Mouse (Mus musculus) forebrain, embryonic 16.5 days (tissue): ENCODE results near the gene Wnt10a. TPM values are rescaled to one million over a fixed set of nuclear protein-coding genes. Genes with fewer than 3 reads are reported as not detected.
"Not testable (repeated sequence)": the region's sequence is repeated elsewhere in the genome, so short reads cannot be mapped to it uniquely, and the experiment has no call there.

Experiments used
- ATAC-seq: fragments of 200-750 bp; cut with Nextera tagmentation; 2 replicates; pipeline ENCODE4 v1.8.0; 2017; ENCODE audit warnings: mild to moderate bottlenecking, moderate library complexity
- H3K27ac ChIP-seq: fragments of 300-500 bp; sonication (generic); 2 replicates; pipeline ENCODE4 v1.5.1; 2014; ENCODE audit warnings: low read length, control low read depth
- H3K27me3 ChIP-seq: fragments of 300-500 bp; sonication (generic); replicated peaks from 2 replicates; pipeline ENCODE4 v1.6.1; 2014; ENCODE audit warnings: low read length; ENCODE audit not compliant: control insufficient read depth, insufficient read depth
- H3K36me3 ChIP-seq: fragments of 300-500 bp; sonication (generic); 2 replicates; pipeline ENCODE4 v1.6.1; 2014; ENCODE audit not compliant: control insufficient read depth, insufficient read depth
- H3K4me1 ChIP-seq: fragments of 300-500 bp; sonication (generic); replicated peaks from 2 replicates; pipeline ENCODE4 v1.6.1; 2014; ENCODE audit warnings: low read length; ENCODE audit not compliant: control insufficient read depth, insufficient read depth
- H3K4me2 ChIP-seq: fragments of 300-500 bp; sonication (generic); 2 replicates; pipeline ENCODE4 v1.6.1; 2014; ENCODE audit warnings: mild to moderate bottlenecking, low read length, control low read depth
- H3K4me3 ChIP-seq: fragments of 300-500 bp; sonication (generic); replicated peaks from 2 replicates; pipeline ENCODE4 v1.5.1; 2014; ENCODE audit warnings: mild to moderate bottlenecking, low read length, control low read depth
- H3K9ac ChIP-seq: fragments of 300-500 bp; sonication (generic); replicated peaks from 2 replicates; pipeline ENCODE4 v1.6.1; 2014; ENCODE audit warnings: low read depth, low read length, control low read depth
- H3K9me3 ChIP-seq: fragments of 300-500 bp; sonication (generic); 2 replicates; pipeline ENCODE4 v1.6.1; 2016; ENCODE audit warnings: low read length; ENCODE audit not compliant: control insufficient read depth
- WGBS: fragments of 180-500 bp; shearing (Covaris S2); extraction: QIAGEN DNeasy Blood & Tissue Kit; methylation state at CpG from one replicate; pipeline ENCODE4 v1.1.7; 2014; 5-methylcytosine and 5-hydroxymethylcytosine counted together
- polyA plus RNA-seq: library from polyadenylated mRNA; unstranded; fragments of >200 nt; fragmentation: Nextera tagmentation; extraction: Ambion mirVana; gene quantifications from 2 replicates; pipeline ENCODE4 v1.2.1, GENCODE M21; 2015

Wnt10a gene
- polyA plus RNA-seq, 1 experiment from 2014 or later, result 0.46 TPM

DNA sequence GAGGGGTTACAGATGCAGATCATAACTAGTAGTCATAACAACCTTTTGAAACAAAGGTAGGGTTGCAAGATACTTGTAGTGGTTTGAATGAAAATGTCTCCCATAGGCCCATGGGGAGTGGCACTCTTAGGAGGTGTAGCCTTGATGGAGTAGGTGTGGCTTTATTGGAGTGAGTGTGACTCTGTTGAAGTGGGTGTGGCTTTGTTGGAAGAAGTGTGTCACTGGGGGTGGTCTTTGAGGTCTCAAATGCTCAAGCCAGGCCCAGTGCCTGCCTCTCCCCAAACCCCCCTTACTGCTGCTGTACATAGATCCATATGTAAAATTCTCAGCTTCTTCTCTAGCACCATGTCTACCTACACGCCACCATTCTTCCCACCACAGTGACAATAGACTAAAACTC is 27.2 kb downstream of the Wnt10a start:
- Histone ChIP-seq H3K27me3 (no peaks in the 10 kb centered on the region), H3K27ac (no peak overlapping the region), H3K9ac (no peak overlapping the region), H3K4me1 (peaks cover 4% of the 10 kb centered on the region; the same call in 1 of the 2 replicates), H3K9me3 (no peaks in the 10 kb centered on the region), H3K36me3 (no peaks in the 10 kb centered on the region), H3K4me3 (no peak overlapping the region), H3K4me2 (no peak overlapping the region)
- WGBS, result 96% methylated on average over 1 of the region's 1 CpGs
- ATAC-seq, result no peak

DNA sequence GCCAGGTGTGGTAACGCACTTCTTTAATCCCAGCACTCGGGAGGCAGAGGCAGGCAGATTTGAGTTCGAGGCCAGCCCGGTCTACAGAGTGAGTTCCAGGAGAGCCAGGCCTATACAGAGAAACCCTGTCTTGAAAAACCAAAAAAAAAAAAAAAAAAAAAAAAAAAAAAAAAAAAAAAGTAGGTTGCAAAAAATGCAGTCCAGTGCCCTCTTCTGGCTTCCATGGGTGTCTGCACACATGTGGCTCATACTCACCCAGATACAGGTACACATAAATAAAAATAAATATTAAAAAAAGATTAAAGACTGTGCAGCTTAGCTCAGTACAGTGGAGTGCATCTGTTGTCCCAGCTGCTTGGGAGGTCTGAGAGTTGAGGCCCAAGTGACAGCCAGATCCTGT is 32.3 kb downstream of the Wnt10a start:
- not testable (repeated sequence) for H3K4me1 ChIP-seq, H3K4me2 ChIP-seq, H3K9me3 ChIP-seq, H3K9ac ChIP-seq, H3K36me3 ChIP-seq, H3K27me3 ChIP-seq, H3K27ac ChIP-seq, H3K4me3 ChIP-seq, ATAC-seq
- 90% methylated on average over 4 of the region's 4 CpGs for WGBS

DNA sequence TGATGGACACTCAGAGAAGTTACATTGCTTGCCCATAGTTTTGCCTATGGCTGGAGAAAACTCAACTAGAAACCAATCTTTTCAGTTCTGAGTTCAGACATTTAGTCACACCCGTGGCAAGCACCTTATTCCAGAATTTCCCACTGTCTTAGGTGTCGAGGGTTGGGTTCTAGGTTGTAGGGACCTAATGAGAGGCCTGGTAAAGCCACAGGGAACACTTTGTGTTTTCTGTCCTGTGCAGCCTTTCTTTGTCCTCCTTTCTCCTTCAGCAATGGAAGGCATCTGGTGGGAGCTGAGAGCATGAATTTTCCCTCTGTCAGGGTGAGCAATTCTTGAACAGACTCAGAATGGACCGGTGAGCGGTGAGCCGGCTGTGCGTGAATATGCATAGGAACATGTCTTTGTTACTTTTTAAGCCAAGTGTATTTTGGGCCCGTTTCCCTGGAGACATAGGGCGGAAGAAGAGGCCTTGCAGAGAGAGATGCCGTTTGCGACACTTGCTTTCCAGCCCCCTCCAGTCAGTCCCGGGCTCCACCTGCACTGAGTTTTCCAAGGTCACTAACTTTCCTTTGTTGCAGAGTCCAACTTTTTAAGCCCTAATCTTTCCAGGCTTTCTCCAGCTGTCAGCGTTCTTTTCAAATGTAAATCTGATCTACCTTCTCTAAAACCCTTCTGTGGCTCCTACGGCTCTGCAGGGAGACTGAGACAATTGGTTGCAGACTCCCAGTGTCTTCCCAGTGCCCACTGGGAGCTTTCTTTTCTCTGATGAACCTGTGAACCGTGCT is 33.4 kb downstream of the Wnt10a start:
- H3K27ac ChIP-seq, result peak overlapping the region; percentile 65; the same call in 1 of the 2 replicates
- 4% methylated on average over 14 of the region's 14 CpGs for WGBS
- no peak overlapping the region for H3K4me3 ChIP-seq

DNA sequence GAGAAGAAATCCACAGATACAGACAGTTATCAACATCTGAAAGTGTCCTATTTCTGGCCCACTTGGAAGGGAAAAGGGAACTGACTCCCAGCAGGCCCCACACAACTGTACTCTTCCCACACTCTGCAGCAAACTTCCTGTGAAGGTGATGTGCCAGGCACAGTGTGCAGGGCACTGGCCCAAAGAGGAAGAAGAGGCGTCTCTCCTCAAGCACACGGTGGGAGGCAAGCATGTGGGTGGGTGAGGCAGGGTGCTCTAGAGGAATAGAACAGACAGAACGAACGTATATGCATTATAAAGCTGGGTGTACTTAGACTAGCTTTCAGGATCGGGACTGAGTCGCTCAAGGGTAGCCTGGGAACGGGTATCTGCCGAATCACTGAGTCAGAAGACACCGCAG is 38.7 kb downstream of the Wnt10a start:
- no peak overlapping the region for H3K27ac ChIP-seq
- no peak for ATAC-seq
- peaks cover under 1% of the 10 kb centered on the region; the same call in 1 of the 2 replicates for H3K4me1 ChIP-seq
- no peaks in the 10 kb centered on the region for H3K9me3 ChIP-seq
- no peaks in the 10 kb centered on the region for H3K27me3 ChIP-seq
- WGBS, result 83% methylated on average over 9 of the region's 9 CpGs
- no peak overlapping the region for H3K4me2 ChIP-seq
- H3K9ac ChIP-seq, result no peak overlapping the region
- H3K36me3 ChIP-seq, result no peaks in the 10 kb centered on the region
- H3K4me3 ChIP-seq, result no peak overlapping the region

More for the DNA sequence above, 33.4 kb downstream of the Wnt10a start:
- Histone ChIP-seq H3K9me3 (no peaks in the 10 kb centered on the region), H3K4me2 (no peak overlapping the region), H3K4me1 (peaks cover 8% of the 10 kb centered on the region), H3K27me3 (no peaks in the 10 kb centered on the region), H3K36me3 (no peaks in the 10 kb centered on the region), H3K9ac (no peak overlapping the region)
- ATAC-seq, result peak; percentile 38; the same call in 1 of the 2 replicates

DNA sequence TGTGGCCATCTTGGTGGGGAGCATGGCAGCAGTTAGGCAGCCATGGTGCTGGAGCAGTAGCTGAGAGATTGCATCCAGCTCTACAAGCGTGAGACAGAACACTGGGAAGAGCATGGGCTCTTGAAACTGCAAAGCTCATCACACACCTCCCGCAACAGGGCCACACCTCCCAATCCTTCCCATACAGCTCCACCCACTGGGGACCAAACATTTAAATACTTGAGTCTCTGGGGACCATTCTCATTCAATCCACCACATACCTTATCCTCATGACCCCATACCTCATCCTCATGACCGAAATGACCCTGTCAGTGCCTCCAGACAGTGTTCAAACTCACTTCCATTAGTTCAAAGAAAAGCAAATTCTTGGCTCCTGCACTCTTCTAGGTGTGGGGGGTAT is 41.9 kb downstream of the Wnt10a start:
- Histone ChIP-seq H3K27me3 (no peaks in the 10 kb centered on the region), H3K36me3 (no peaks in the 10 kb centered on the region), H3K9ac (no peak overlapping the region), H3K9me3 (no peaks in the 10 kb centered on the region), H3K4me3 (no peak overlapping the region), H3K4me1 (no peaks in the 10 kb centered on the region), H3K27ac (no peak overlapping the region), H3K4me2 (no peak overlapping the region)
- 90% methylated on average over 3 of the region's 3 CpGs for WGBS
- no peak for ATAC-seq

DNA sequence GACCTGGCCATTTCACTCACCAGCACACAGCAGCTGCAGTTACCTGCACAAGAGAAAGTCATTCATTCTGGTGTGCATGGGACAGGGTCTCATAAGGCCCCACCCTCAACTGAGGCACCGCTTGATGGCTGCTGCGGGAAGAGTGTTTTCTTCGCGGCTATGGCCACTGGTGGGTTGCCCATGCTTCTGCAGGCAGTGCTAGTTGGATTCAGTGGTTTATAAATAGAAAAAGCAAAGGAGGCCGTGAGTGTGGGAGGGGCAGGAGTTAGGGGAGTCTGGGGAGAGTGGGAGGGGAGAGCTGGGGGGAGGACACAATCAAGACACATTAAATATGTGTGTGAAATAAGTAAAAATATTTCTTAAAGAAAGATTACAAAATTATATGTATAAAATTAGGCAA is 51.8 kb downstream of the Wnt10a start:
- Histone ChIP-seq H3K36me3 (no peaks in the 10 kb centered on the region), H3K4me1 (no peaks in the 10 kb centered on the region), H3K27me3 (0 out of 2 replicates have a peak, but pooled peaks cover 2% of the 10 kb centered on the region), H3K4me3 (no peak overlapping the region), H3K27ac (no peak overlapping the region), H3K4me2 (no peak overlapping the region), H3K9ac (no peak overlapping the region), H3K9me3 (no peaks in the 10 kb centered on the region)
- 81% methylated on average over 5 of the region's 5 CpGs for WGBS
- ATAC-seq, result no peak

DNA sequence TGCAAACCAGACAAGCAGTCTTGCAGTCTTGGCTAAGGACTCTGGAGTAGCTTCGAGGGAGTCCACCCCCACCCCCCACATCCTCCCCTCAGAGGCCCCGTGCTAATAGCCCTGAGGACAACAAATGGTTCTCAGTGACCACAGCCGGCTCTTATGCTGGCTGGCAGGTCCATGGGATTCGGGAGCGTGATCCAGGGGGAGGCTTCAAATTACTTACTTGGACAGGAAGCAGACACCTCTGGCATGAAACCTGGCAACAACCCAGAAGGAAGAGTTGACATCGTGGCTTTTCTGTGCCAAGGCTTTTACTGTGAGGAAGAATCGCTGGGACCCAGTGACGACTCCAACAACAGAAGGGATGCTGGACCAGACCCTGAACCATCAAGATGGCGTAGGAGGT is 55.0 kb downstream of the Wnt10a start:
- peaks cover under 1% of the 10 kb centered on the region for H3K4me1 ChIP-seq
- ATAC-seq, result no peak
- H3K4me2 ChIP-seq, result no peak overlapping the region
- no peak overlapping the region for H3K4me3 ChIP-seq
- H3K27me3 ChIP-seq, result 0 out of 2 replicates have a peak, but pooled peaks cover 8% of the 10 kb centered on the region
- H3K27ac ChIP-seq, result no peak overlapping the region
- no peaks in the 10 kb centered on the region for H3K36me3 ChIP-seq
- no peaks in the 10 kb centered on the region for H3K9me3 ChIP-seq
- H3K9ac ChIP-seq, result no peak overlapping the region
- WGBS, result 41% methylated on average over 9 of the region's 9 CpGs

DNA sequence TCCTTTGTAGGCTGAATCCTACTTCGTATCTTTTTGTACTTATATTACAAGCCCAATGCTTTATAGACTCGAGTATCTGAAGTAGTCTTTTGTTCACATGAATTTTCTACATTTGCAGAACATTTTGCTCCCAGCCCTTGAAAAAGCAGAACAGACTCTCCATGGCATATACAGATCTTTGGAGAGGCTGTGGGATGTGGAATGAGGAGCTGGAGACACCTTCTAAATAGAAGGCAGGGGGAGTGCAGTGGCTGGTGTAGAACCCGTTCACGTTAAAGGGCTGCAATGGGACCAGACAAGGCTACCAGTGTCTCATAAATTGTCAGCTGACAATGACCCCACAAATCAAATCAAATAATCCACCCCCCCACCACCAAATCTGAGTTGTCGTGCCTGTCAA is 57.6 kb downstream of the Wnt10a start:
- Histone ChIP-seq H3K9ac (no peak overlapping the region), H3K4me2 (no peak overlapping the region), H3K9me3 (no peaks in the 10 kb centered on the region), H3K4me3 (no peak overlapping the region), H3K36me3 (no peaks in the 10 kb centered on the region), H3K4me1 (peaks cover 3% of the 10 kb centered on the region), H3K27ac (no peak overlapping the region), H3K27me3 (peaks cover 13% of the 10 kb centered on the region)
- no peak for ATAC-seq
- 46% methylated on average over 5 of the region's 5 CpGs for WGBS

DNA sequence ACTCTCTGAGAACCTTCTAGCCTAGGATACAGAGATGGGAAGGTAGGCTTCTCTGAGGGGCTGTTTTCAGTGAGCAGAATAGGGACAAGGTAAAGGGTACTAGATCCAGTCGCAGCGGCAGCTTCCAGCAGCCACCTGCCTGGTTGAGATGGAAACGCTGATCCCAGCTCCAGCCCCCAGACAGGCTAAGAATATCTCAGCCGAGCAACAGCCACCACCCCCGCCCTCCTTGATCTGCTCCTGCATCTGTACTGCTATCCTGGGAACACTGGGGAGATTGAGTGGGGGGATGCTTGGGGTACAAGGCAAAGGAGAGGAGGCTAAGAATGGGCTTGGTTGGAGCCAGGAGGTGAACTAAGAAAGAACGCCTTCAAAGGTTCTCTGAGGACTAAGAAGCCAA is 58.9 kb downstream of the Wnt10a start:
- no peak for ATAC-seq
- Histone ChIP-seq H3K4me1 (peaks cover 11% of the 10 kb centered on the region), H3K4me2 (no peak overlapping the region), H3K36me3 (no peaks in the 10 kb centered on the region), H3K27ac (no peak overlapping the region), H3K27me3 (peaks cover 16% of the 10 kb centered on the region), H3K9ac (no peak overlapping the region), H3K9me3 (no peaks in the 10 kb centered on the region), H3K4me3 (no peak overlapping the region)
- WGBS, result 20% methylated on average over 6 of the region's 6 CpGs
